Mouse (Mus musculus): ENCODE results near the gene Nqo1. TPM values are rescaled to one million over a fixed set of nuclear protein-coding genes. Genes with fewer than 3 reads are reported as not detected.

The Nqo1 gene
- total and polyA plus RNA-seq, 3 experiments = 0.94 to 23.8 (median 1.9) TPM

DNA sequence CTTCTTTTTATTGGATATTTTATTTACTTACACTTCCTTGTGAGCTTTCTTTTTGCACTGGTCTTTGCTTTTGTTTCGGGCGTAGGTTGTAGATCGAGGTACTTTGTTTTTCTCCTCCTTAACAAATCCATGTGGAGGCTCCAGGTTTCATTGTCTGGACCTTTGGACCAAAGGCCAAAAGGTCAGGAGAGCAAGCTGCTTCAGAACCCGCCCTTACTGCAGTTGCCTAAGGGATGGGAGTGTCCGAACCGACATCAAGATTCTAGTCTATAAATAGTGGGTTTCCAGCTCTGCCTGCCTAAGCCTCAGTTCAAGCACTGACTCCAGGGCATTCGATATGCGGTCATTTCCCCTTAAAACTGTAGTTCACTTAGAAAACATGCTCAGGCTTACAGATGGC is 46.1 kb upstream of the Nqo1 start:
- Histone ChIP-seq H3K79me2 (replicated peaks; ENCODE audit: control insufficient read depth, extremely low read depth, insufficient read depth, poor library complexity, severe bottlenecking) (no peaks in the 10 kb centered on the region), H3K4me2 (ENCODE audit: insufficient read depth, low read depth, poor library complexity, severe bottlenecking) (no peak overlapping the region), H3K27me3 (replicated peaks) (no peaks in the 10 kb centered on the region), H3K36me3 (replicated peaks in 1 of 2; ENCODE audit: control insufficient read depth in 1 of 2, insufficient read depth in 1 of 2, low read length in 1 of 2) (peaks cover 11 to 39% of the 10 kb centered on the region in 2 experiments), H3K4me3 (replicated peaks in 1 of 3; ENCODE audit: low read depth in 2 of 3, low read length in 2 of 3, poor library complexity in 1 of 3) (no peak overlapping the region), H3K4me1 (ENCODE audit: control insufficient read depth in 1 of 2, insufficient read depth in 2 of 2) (peaks cover 0 to 9% of the 10 kb centered on the region in 2 experiments; a peak in 1 of 4 replicates), H3K9me3 (replicated peaks; ENCODE audit: low read length) (no peaks in the 10 kb centered on the region), H3K9ac (ENCODE audit: insufficient read depth, low read depth) (no peak overlapping the region), H3K27ac (ENCODE audit: insufficient read depth, low read depth) (no peak overlapping the region)
- TF ChIP-seq MEF2A (IDR thresholded peaks at IDR 0.05; ENCODE audit: borderline replicate concordance, low read depth, low read length) (no peak), MAX (IDR thresholded peaks at IDR 0.05; ENCODE audit: low read length) (no peak), KAT2A (IDR thresholded peaks at IDR 0.05; ENCODE audit: insufficient replicate concordance, low read length) (no peak)
- dilution Hi-C loops (cut with MboI; ENCODE audit: extremely low pct_ligation_motif_present, extremely low pct_unique_long_range_greater_than_20kb, low sequenced_read_pairs) = no loop called here
- in situ Hi-C loops (cut with MboI; ENCODE audit: low pct_ligation_motif_present, low pct_unique_long_range_greater_than_20kb, low sequenced_read_pairs) = loop anchor here (10.0 kb wide), 1 partner anchor 46 kb away; no protein-coding TSS in a partner anchor
- no peak for DNase-seq (ENCODE audit: extremely low read depth)

DNA sequence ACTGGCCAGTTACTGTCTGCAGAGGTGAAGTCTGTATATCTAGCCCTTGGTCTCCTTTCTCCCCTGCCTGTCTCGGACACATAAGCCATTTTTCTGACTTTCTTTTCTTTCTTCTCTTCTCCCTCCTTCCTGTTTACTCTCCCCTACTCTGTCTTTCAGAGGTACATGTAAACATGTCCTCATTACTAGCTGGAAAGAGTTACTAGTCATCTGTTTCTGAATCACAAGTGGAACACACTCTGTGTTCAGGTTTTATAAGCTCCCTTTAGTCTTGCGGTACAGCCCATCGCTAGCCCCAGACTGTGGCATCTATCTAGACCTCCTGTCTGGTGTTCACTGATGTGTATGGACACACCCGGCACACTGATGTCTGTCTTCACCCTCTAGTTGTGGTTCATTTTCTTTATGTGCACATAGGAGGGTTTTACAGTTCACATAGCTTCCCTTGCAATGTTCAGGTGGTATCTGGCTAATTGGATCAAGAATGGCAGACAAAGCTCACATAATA is 45.4 kb upstream of the Nqo1 start:
- Histone ChIP-seq H3K4me1 (ENCODE audit: control insufficient read depth in 1 of 2, insufficient read depth in 2 of 2) (peaks cover 0 to 11% of the 10 kb centered on the region in 2 experiments; a peak in 2 of 4 replicates), H3K4me3 (replicated peaks in 1 of 3; ENCODE audit: low read depth in 2 of 3, low read length in 2 of 3, poor library complexity in 1 of 3) (no peak overlapping the region), H3K36me3 (replicated peaks in 1 of 2; ENCODE audit: control insufficient read depth in 1 of 2, insufficient read depth in 1 of 2, low read length in 1 of 2) (peaks cover 6 to 34% of the 10 kb centered on the region in 2 experiments)

DNA sequence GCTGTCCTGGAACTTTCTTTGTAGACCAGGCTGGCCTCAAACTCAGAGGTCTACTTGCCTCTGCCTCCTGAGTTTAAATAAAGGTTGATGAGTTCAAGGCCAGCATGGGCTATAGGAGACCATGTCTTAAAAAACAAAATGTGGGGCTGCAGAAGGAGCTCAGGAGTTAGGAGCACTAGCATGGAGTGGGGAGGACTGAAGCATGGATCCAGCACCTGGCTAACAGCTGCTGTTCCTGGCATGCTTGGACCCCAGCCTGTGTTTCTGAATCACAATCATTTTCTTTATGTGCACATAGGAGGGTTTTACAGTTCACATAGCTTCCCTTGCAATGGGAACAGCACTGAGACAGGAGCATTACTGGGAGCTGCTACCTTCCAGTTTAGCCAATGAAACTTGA is 44.7 kb upstream of the Nqo1 start:
- H3K36me3 ChIP-seq (replicated peaks in 1 of 2; ENCODE audit: control insufficient read depth in 1 of 2, insufficient read depth in 1 of 2, low read length in 1 of 2) = peaks cover under 1 to 30% of the 10 kb centered on the region in 2 experiments
- no peak overlapping the region for H3K4me2 ChIP-seq (ENCODE audit: insufficient read depth, low read depth, poor library complexity, severe bottlenecking)
- TF ChIP-seq USF1 (IDR thresholded peaks at IDR 0.05; ENCODE audit: low read depth, low read length) = no peak
- no peak for TF ChIP-seq ZMIZ1 (IDR thresholded peaks at IDR 0.05; ENCODE audit: low read depth, low read length)
- TF ChIP-seq MAZ (IDR thresholded peaks at IDR 0.05; ENCODE audit: low read depth, low read length) = no peak
- TF ChIP-seq MAX (IDR thresholded peaks at IDR 0.05; ENCODE audit: low read length) = no peak
- no peak for TF ChIP-seq GABPA (IDR thresholded peaks at IDR 0.05; ENCODE audit: insufficient replicate concordance, low read depth, low read length)
- no peak for TF ChIP-seq RCOR1 (conservative IDR thresholded peaks at IDR 0.05; ENCODE audit: low read depth, low read length)
- no peak for TF ChIP-seq USF2 (conservative IDR thresholded peaks at IDR 0.05; ENCODE audit: low read depth, low read length)
- no peak for TF ChIP-seq SIN3A (IDR thresholded peaks at IDR 0.05; ENCODE audit: low read length)
- no peak for TF ChIP-seq MAFK (IDR thresholded peaks at IDR 0.05; ENCODE audit: insufficient replicate concordance, low read length)
- no peak for TF ChIP-seq NELFE (IDR thresholded peaks at IDR 0.05; ENCODE audit: low read depth, low read length)
- TF ChIP-seq CTCF (conservative IDR thresholded peaks at IDR 0.05 in 1 of 2, IDR thresholded peaks at IDR 0.05 in 1 of 2; ENCODE audit: low read depth in 2 of 2, low read length in 2 of 2) = no peak
- no peak for TF ChIP-seq POLR2A (IDR thresholded peaks at IDR 0.05; ENCODE audit: low read depth, low read length)
- TF ChIP-seq TCF12 (IDR thresholded peaks at IDR 0.05; ENCODE audit: low read depth, low read length) = no peak

More for the DNA sequence above, 45.4 kb upstream of the Nqo1 start:
- TF ChIP-seq JUND (conservative IDR thresholded peaks at IDR 0.05; ENCODE audit: low read depth, low read length) (no peak), MXI1 (IDR thresholded peaks at IDR 0.05; ENCODE audit: low read depth, low read length) (no peak), E2F4 (IDR thresholded peaks at IDR 0.05; ENCODE audit: insufficient replicate concordance, low read depth, low read length) (no peak), RCOR1 (conservative IDR thresholded peaks at IDR 0.05; ENCODE audit: low read depth, low read length) (no peak), POLR2AphosphoS2 (IDR thresholded peaks at IDR 0.05; ENCODE audit: low read depth, low read length) (no peak), CHD1 (IDR thresholded peaks at IDR 0.05; ENCODE audit: low read depth, low read length) (no peak)
- in situ Hi-C loops (cut with MboI; ENCODE audit: low pct_ligation_motif_present, low pct_unique_long_range_greater_than_20kb, low sequenced_read_pairs) (loop anchor here (10.0 kb wide), 1 partner anchor 46 kb away; no protein-coding TSS in a partner anchor), dilution Hi-C loops (cut with MboI; ENCODE audit: extremely low pct_ligation_motif_present, extremely low pct_unique_long_range_greater_than_20kb, low sequenced_read_pairs) (no loop called here)
- Histone ChIP-seq H3K9me3 (replicated peaks; ENCODE audit: low read length) (no peaks in the 10 kb centered on the region), H3K27ac (ENCODE audit: insufficient read depth, low read depth) (no peak overlapping the region), H3K27me3 (replicated peaks) (no peaks in the 10 kb centered on the region), H3K4me2 (ENCODE audit: insufficient read depth, low read depth, poor library complexity, severe bottlenecking) (no peak overlapping the region), H3K79me2 (replicated peaks; ENCODE audit: control insufficient read depth, extremely low read depth, insufficient read depth, poor library complexity, severe bottlenecking) (no peaks in the 10 kb centered on the region), H3K9ac (ENCODE audit: insufficient read depth, low read depth) (no peak overlapping the region)
- DNase-seq (ENCODE audit: extremely low read depth) = no peak

More for the DNA sequence above, 44.7 kb upstream of the Nqo1 start:
- dilution Hi-C loops (cut with MboI; ENCODE audit: extremely low pct_ligation_motif_present, extremely low pct_unique_long_range_greater_than_20kb, low sequenced_read_pairs) (no loop called here), in situ Hi-C loops (cut with MboI; ENCODE audit: low pct_ligation_motif_present, low pct_unique_long_range_greater_than_20kb, low sequenced_read_pairs) (loop anchor here (10.0 kb wide), 1 partner anchor 47 kb away; no protein-coding TSS in a partner anchor)
- Histone ChIP-seq H3K4me1 (ENCODE audit: control insufficient read depth in 1 of 2, insufficient read depth in 2 of 2) (peaks cover 0 to 18% of the 10 kb centered on the region in 2 experiments; a peak in 2 of 4 replicates), H3K27ac (ENCODE audit: insufficient read depth, low read depth) (no peak overlapping the region), H3K9ac (ENCODE audit: insufficient read depth, low read depth) (no peak overlapping the region), H3K27me3 (replicated peaks) (no peaks in the 10 kb centered on the region), H3K9me3 (replicated peaks; ENCODE audit: low read length) (no peaks in the 10 kb centered on the region), H3K79me2 (replicated peaks; ENCODE audit: control insufficient read depth, extremely low read depth, insufficient read depth, poor library complexity, severe bottlenecking) (no peaks in the 10 kb centered on the region), H3K4me3 (replicated peaks in 1 of 3; ENCODE audit: low read depth in 2 of 3, low read length in 2 of 3, poor library complexity in 1 of 3) (no peak overlapping the region)
- no peak for DNase-seq (ENCODE audit: extremely low read depth)

Data from CH12.LX (cell line).